Mouse (Mus musculus) intestine, embryonic 15.5 days (tissue): ENCODE results near the gene Ccnk. TPM values are rescaled to one million over a fixed set of nuclear protein-coding genes. Genes with fewer than 3 reads are reported as not detected.
A peak's percentile ranks its signal among the peaks of the same experiment; 100 is the strongest.

Experiments used
- ATAC-seq: fragments of 200-750 bp; cut with Nextera tagmentation; 2 replicates; pipeline ENCODE4 v1.8.0; 2017; ENCODE audit warnings: moderate TSS enrichment, moderate library complexity
- H3K27ac ChIP-seq: fragments of 300-500 bp; sonication (generic); 2 replicates; pipeline ENCODE4 v1.5.1; 2015; ENCODE audit warnings: mild to moderate bottlenecking, inconsistent platforms
- H3K27me3 ChIP-seq: fragments of 300-500 bp; sonication (generic); replicated peaks from 2 replicates; pipeline ENCODE4 v1.6.1; 2015; ENCODE audit warnings: inconsistent platforms
- H3K36me3 ChIP-seq: fragments of 300-500 bp; sonication (generic); 2 replicates; pipeline ENCODE4 v1.6.1; 2015; ENCODE audit warnings: inconsistent platforms
- H3K4me1 ChIP-seq: fragments of 300-500 bp; sonication (generic); replicated peaks from 2 replicates; pipeline ENCODE4 v1.6.1; 2015; ENCODE audit warnings: inconsistent platforms
- H3K4me2 ChIP-seq: fragments of 300-500 bp; sonication (generic); replicated peaks from 2 replicates; pipeline ENCODE4 v1.6.1; 2015; ENCODE audit warnings: mild to moderate bottlenecking, inconsistent platforms
- H3K4me3 ChIP-seq: fragments of 300-500 bp; sonication (generic); replicated peaks from 2 replicates; pipeline ENCODE4 v1.5.1; 2015; ENCODE audit warnings: inconsistent platforms
- H3K9ac ChIP-seq: fragments of 300-500 bp; sonication (generic); 2 replicates; pipeline ENCODE4 v1.6.1; 2015; ENCODE audit warnings: inconsistent platforms
- H3K9me3 ChIP-seq: fragments of 300-500 bp; sonication (generic); 2 replicates; pipeline ENCODE4 v1.6.1; 2016; ENCODE audit warnings: inconsistent platforms
- WGBS: fragments of 180-500 bp; shearing (Covaris S2); methylation state at CpG from one replicate; pipeline ENCODE4 v1.1.7; 2015; 5-methylcytosine and 5-hydroxymethylcytosine counted together
- polyA plus RNA-seq: library from polyadenylated mRNA; unstranded; fragments of >200 nt; fragmentation: Nextera tagmentation; extraction: Ambion mirVana; gene quantifications from 2 replicates; pipeline ENCODE4 v1.2.1, GENCODE M21; 2015

The Ccnk gene
- polyA plus RNA-seq, 1 experiment from 2014 or later, result 3.8 TPM

DNA sequence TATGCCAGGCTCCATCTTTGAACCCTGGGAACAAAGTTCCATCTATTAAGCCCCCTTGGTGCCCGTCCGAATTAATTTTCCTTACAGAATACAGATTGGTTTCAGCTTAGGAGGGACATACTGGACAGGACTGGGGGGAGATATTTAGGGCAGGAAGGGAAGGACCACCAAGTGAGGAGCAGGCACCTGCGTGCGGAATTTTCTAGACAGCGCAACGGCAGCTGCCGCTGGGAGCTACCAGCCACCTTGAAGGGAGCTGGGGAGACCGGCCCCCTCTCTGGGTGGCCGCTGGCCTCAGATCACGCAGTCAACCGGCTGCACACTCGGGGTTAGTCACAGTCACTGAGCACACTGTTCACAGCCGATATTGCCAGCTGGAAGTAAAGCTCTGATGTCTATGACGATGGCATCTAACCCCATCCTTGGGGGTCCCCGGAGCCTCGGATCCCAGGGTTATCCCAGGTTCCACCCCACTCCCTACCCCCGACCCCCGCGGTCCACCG, 62.9 kb downstream of the Ccnk start:
- 87% methylated on average over 20 of the region's 20 CpGs for WGBS
- Histone ChIP-seq H3K9me3 (no peaks in the 10 kb centered on the region), H3K36me3 (no peaks in the 10 kb centered on the region), H3K27me3 (no peaks in the 10 kb centered on the region), H3K9ac (no peak overlapping the region), H3K4me1 (peaks cover 72% of the 10 kb centered on the region), H3K4me2 (no peak overlapping the region), H3K27ac (no peak overlapping the region), H3K4me3 (no peak overlapping the region)
- no peak for ATAC-seq

DNA sequence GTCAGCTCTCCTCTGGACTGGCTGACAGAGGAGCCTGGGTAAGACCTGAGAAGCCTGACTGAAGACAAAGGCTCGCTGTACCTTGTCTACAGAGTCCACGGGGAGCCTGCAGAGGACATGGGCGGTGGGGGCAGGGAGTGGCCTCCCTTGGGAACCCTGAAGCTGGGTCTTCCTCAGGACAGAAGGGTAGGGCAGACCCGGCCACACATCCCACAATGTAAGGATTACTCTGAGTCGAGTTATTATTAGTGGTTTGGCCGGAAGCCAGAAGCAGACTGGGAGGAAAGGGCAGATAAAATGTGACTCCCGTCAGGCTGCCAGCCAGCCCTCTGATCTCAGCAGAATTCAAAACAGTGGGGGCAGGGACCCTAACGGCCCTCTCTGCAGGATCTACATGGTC, 65.4 kb downstream of the Ccnk start:
- no peaks in the 10 kb centered on the region for H3K9me3 ChIP-seq
- H3K27me3 ChIP-seq, result no peaks in the 10 kb centered on the region
- 5% methylated on average over 8 of the region's 8 CpGs for WGBS
- H3K27ac ChIP-seq, result peak overlapping the region; percentile 81
- peaks cover 74% of the 10 kb centered on the region for H3K4me1 ChIP-seq
- H3K4me2 ChIP-seq, result peak overlapping the region; percentile 23
- ATAC-seq, result peak; percentile 72
- 0 out of 2 replicates have a peak overlapping the region, but pooled peaks have one; percentile 29 for H3K9ac ChIP-seq
- H3K4me3 ChIP-seq, result no peak overlapping the region
- H3K36me3 ChIP-seq, result no peaks in the 10 kb centered on the region

DNA sequence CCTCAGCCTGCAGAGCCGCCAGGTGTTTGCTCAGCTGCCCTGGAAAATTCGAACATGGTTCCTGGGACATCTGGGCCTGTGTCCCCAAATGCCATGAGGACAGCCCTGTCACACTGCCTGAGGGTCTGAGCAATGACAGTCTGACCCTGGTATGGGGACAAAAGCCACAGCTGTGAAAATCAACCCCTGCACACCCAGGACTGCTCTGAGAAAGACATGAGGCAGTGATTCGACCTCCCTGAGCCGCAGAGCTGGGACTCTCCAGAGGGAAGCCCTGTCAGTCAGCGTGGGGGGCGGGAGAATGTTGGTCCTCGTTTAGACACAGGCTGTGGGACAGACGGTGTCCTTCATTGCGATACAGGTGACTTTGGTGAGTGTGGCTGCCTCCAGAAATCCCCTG, 66.2 kb downstream of the Ccnk start:
- Histone ChIP-seq H3K4me2 (peak overlapping the region; percentile 23; the same call in 1 of the 2 replicates), H3K36me3 (no peaks in the 10 kb centered on the region), H3K9me3 (no peaks in the 10 kb centered on the region), H3K27me3 (no peaks in the 10 kb centered on the region), H3K4me3 (no peak overlapping the region), H3K27ac (no peak overlapping the region), H3K4me1 (peaks cover 77% of the 10 kb centered on the region), H3K9ac (no peak overlapping the region)
- WGBS, result 50% methylated on average over 9 of the region's 9 CpGs
- no peak for ATAC-seq

DNA sequence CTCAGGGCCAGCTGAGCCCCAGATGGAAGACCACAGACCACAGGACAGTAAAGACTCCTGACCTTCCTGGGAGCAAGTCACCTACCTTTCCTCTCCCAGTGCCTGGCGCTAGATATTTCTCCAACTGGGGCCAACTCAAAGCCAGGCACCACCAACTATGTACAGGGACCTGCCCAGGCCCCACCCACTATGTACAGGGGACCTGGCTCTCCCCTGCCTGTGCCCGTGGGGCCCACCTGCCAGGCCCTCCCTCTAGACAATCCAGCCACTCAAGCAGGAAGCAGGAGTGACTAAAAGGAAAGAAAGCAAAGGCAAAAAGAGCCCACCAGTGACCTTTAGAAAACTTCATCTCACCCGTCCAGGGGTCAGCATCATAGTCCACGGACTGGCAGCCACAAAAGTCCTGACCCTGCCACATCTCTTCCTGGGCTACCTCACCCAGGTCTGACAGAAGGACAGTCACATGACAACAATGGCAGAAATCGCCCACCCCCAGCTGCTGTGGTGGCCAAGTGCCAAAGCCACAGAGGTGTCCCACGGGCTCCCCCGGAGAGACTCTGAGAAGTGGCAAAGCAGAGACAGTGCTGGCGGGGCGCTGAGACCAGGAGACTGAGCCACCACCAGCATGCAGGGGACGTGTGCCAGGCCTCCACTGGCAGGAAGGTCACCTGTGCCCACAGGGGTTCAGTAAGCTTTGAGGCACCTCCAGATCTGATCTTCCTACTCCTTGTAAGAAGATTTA, 67.6 kb downstream of the Ccnk start:
- 79% methylated on average over 10 of the region's 10 CpGs for WGBS
- no peak for ATAC-seq
- Histone ChIP-seq H3K9ac (no peak overlapping the region), H3K4me2 (no peak overlapping the region), H3K4me1 (peaks cover 66% of the 10 kb centered on the region), H3K4me3 (no peak overlapping the region), H3K27ac (peak overlapping the region; percentile 48), H3K9me3 (no peaks in the 10 kb centered on the region), H3K36me3 (no peaks in the 10 kb centered on the region), H3K27me3 (no peaks in the 10 kb centered on the region)

DNA sequence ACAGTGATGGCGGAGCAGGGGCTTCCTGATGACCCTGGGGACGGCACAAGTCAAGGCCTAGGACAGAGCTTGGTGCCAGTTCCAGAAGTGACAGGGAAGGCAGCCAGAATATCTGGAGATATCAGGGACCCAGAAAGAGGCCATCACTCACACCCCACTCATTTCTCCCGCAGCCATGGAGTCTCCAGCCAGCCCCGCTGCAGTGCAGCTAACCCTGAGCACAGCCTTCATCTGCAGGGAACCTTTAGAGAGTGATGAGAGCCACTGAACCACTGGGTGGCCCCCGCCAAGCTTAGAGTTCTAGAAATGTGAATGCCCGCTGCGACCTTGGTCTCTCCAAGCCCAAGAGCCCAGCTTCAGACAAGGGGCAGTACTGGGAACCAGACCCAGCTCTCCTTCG, 69.6 kb downstream of the Ccnk start:
- no peak for ATAC-seq
- no peak overlapping the region for H3K27ac ChIP-seq
- 94% methylated on average over 8 of the region's 8 CpGs for WGBS
- H3K9me3 ChIP-seq, result no peaks in the 10 kb centered on the region
- peak overlapping the region; percentile 30 for H3K4me2 ChIP-seq
- no peaks in the 10 kb centered on the region for H3K27me3 ChIP-seq
- H3K9ac ChIP-seq, result no peak overlapping the region
- H3K4me1 ChIP-seq, result peaks cover 78% of the 10 kb centered on the region
- H3K4me3 ChIP-seq, result no peak overlapping the region
- no peaks in the 10 kb centered on the region for H3K36me3 ChIP-seq

DNA sequence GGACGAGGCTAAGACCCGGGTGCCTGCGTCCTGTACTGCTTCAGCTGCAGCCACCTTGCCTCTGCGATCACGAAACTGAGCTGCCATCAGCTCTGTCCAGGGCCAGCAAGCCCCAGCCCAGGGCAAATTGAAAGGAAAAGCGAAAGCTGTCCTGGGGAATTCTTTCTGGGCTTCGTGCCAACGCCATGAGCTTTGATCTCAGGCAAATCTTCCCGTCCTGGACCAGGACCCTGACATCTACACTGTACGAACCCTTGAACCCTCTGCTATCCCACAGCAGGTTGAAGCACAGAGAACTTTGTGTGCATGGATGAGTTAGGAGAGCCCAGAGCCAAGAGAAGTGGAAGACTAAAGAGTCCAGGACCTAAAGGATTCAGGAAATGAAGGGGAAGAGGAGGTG, 70.1 kb downstream of the Ccnk start:
- no peaks in the 10 kb centered on the region for H3K36me3 ChIP-seq
- 0 out of 2 replicates have a peak overlapping the region, but pooled peaks have one; percentile 36 for H3K27ac ChIP-seq
- ATAC-seq, result peak; percentile 37

DNA sequence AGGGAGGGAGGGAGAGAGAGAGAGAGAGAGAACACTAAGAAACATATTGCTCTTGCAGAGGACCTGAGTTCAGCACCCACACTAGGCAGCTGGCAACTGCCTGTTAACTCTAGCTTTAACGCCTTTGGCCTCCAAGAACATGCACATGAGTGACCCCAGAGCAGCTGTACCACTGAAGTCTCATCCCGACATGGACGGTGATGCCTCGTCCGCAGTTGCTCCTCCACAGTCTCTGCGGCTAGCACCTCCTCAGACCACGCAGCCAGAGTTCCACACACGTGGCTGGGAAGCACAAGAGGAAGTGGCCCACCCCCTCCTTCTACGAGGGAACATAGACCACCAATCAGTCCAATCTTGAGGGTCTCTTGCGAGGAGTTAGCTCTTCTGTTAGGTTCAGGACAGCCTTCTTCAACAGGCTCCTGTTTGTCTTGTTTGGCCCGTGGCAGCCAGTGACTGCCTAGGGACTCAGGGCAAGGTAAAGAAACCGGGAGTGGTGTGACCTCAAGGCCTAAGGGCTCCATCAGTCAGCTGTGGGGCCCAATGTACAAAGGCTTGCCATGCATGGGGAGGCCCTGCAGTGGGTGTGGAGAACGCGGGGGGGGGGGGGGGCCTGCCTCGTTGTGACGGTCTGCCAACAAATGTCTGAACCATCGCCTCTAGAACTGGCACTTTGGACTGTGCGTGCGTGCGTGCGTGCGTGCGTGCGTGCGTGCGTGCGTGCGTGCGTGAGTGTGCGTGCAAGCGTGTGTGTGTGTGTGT, 71.8 kb downstream of the Ccnk start:
- peak overlapping the region; percentile 1 for H3K4me2 ChIP-seq
- H3K27ac ChIP-seq, result peak overlapping the region; percentile 67; the same call in 1 of the 2 replicates
- H3K4me3 ChIP-seq, result no peak overlapping the region

More for the DNA sequence above, 70.1 kb downstream of the Ccnk start:
- Histone ChIP-seq H3K4me3 (no peak overlapping the region), H3K27me3 (no peaks in the 10 kb centered on the region), H3K9me3 (no peaks in the 10 kb centered on the region), H3K9ac (no peak overlapping the region), H3K4me1 (peaks cover 77% of the 10 kb centered on the region), H3K4me2 (peak overlapping the region; percentile 30)
- WGBS, result 41% methylated on average over 10 of the region's 10 CpGs

DNA sequence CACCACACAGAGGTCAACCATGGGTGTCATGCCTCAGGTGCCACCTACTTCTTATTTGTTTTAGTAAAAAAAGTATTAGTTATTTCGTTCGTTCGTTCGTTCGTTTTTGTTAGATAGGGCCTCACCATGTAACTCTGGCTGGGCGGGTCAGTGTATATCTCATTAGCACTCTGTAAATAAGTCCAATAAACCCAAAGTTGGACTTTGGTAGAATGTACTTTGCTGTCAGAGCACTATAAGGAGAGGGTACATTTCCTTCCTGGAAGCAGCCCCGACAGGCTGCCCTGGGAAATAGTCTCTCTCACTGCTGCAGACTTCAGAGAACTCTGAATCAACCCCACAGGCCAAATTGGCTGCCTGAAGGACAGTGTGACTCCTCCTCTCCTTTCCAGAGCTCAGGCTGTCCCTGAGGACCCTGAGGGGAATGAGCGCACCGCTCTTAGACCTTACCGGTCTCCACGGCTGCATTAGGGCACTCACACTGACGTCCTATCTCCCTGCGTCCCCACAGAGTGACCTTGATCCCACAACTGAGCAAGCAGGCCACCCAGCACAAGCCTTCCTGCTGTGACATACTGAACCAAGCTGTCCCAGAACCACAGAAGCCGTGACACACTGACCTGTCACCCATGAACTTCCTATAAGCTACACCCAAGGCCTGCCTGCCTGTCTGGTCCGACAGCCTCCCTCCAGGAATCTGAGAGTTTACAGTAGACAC, 72.6 kb downstream of the Ccnk start:
- Histone ChIP-seq H3K4me3 (no peak overlapping the region), H3K4me1 (peaks cover 72% of the 10 kb centered on the region), H3K27ac (peak overlapping the region; percentile 90), H3K9ac (no peak overlapping the region), H3K36me3 (no peaks in the 10 kb centered on the region), H3K4me2 (peak overlapping the region; percentile 40), H3K27me3 (no peaks in the 10 kb centered on the region), H3K9me3 (no peaks in the 10 kb centered on the region)
- peak; percentile 82 for ATAC-seq
- 61% methylated on average over 15 of the region's 15 CpGs for WGBS

More for the DNA sequence above, 71.8 kb downstream of the Ccnk start:
- 77% methylated on average over 29 of the region's 31 CpGs for WGBS
- H3K9me3 ChIP-seq, result no peaks in the 10 kb centered on the region
- H3K27me3 ChIP-seq, result no peaks in the 10 kb centered on the region
- H3K9ac ChIP-seq, result no peak overlapping the region
- peaks cover 71% of the 10 kb centered on the region for H3K4me1 ChIP-seq
- no peaks in the 10 kb centered on the region for H3K36me3 ChIP-seq
- peak; percentile 67 for ATAC-seq

Other genes with a start within 250 kb of the Ccnk start
- gene Bcl11b, start 176.0 kb upstream of the Ccnk start, polyA plus RNA-seq, result 6.7 and 6.9 TPM in 2 replicates
- 91.7 and 97.9 TPM in 2 replicates for gene Setd3, start 265 bp upstream of the Ccnk start, polyA plus RNA-seq
- 8.7 and 9.3 TPM in 2 replicates for gene Ccdc85c, start 95.8 kb downstream of the Ccnk start, polyA plus RNA-seq
- 0.55 and 0.69 TPM in 2 replicates for gene Hhipl1, start 126.7 kb downstream of the Ccnk start, polyA plus RNA-seq
- 5.3 and 5.4 TPM in 2 replicates for gene Cyp46a1, start 154.8 kb downstream of the Ccnk start, polyA plus RNA-seq
- gene Eml1, start 191.4 kb downstream of the Ccnk start, polyA plus RNA-seq, result 63.7 and 67.0 TPM in 2 replicates